Mouse (Mus musculus): ENCODE measurements around the gene Rae1.

The Rae1 gene

DNA sequence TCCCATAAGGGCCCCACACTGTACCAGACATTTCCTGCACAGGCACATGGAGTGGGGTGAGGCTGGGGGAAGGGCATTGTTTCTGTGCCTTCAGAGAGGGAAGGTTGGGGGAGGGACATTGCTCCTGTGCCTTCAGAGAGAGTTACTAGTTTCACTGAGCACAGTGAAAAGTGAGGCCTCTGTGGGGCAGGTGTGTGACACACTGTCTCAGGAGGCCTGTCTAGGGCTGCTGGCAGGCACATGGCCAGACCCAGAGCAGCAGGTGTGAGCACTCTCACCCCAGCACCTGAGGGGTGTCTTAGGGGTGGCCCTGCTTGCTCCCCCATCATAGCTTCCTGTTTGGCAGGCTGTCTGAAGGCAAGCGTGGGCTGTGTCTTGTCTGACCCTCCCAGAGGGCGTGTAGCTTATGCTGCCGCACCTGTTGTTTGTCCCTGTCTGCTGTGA is 26.8 kb downstream of the Rae1 start:
- DNase-seq (ENCODE audit: extremely low read depth, low read depth): no peak

DNA sequence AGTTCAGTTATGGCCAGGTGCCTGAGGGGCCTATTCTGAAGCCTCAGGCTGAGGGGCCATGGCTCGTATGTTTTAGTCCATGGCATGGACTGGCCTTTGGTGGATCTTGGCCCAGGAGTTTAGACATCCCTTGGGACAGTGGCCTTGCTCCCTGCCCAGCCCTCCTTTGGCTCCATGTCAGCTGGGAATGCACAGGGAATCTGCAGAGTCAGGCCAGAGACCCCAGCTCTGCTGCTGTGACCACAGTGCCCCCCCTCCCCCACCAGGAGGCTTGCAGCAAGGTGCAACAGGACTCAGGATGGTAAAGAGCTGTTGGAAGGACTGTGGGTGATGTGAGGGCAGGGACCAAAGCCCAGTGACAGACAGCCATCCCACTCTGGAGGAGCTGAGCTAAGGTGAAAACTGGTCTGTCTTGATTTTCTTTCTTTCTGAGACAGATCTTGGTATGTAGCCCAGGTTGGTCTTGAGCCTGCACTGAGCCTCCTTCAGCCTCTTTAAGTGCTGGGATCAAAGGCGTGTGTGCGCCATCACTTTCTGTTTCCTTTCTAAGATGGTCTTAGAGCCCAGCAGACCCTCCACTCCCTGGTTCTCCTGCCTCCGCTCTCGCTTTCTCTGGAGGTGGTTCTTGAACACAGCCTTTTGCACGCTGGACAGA is 27.4 kb downstream of the Rae1 start:
- no peak for DNase-seq (ENCODE audit: extremely low read depth, low read depth)

DNA sequence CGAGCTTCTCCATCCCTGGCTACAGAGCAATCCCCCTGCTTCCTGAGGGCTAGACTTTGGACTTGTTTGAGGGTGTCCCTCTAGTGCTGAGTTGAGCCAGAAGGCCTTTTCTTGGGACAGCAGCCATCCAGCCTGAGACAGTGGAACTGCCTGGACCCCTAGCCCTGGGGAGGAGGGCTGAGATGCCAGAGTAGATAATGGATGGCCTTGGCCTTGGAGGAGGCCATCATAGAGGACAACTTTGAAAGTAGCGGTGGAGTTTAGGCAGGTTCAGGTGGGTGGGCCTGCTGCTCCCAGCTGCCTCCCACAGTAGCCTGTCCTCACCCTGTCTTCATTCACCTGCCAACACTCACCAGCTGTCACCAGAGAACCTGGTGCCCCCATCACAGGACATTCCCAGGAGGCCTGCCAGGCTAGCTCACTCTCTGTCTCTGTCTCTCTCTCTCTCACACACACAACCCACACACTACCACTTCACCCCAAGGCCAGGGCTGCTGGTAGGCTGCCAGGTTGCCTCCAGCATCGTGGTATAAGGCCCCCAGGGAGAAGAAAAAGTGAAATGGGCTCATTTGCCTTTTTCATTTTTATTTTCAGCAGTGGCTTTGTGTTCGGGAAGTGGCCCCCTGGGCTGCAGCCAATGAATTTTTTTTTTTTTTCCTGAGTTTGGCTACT is 28.0 kb downstream of the Rae1 start:
- no peak for DNase-seq (ENCODE audit: extremely low read depth, low read depth)

DNA sequence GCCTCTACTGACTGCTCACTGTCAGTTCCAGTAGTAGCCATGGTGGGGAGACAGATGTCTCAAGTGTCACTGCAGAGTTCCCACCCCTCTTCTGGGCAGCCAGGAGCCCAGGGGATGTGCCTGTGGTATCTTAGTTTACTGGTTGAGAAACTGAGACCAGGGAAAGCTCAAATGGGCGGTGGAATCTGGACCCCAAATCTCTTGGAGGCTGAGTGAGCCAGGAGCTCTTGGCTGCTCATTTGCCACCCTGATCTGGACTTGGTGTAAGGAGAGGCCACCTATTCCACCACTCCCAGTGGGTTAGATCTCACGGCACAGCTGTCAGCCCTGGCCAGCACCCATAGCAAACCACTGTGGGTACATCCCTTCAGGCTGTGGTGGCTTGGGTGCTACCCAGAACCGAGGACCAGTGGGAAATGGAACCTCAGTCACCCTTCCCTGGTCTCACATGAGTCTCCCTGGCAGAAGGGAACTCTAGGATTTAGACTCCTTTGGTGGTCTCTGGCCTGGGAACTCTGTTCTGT is 28.7 kb downstream of the Rae1 start:
- no peak for DNase-seq (ENCODE audit: extremely low read depth, low read depth)

DNA sequence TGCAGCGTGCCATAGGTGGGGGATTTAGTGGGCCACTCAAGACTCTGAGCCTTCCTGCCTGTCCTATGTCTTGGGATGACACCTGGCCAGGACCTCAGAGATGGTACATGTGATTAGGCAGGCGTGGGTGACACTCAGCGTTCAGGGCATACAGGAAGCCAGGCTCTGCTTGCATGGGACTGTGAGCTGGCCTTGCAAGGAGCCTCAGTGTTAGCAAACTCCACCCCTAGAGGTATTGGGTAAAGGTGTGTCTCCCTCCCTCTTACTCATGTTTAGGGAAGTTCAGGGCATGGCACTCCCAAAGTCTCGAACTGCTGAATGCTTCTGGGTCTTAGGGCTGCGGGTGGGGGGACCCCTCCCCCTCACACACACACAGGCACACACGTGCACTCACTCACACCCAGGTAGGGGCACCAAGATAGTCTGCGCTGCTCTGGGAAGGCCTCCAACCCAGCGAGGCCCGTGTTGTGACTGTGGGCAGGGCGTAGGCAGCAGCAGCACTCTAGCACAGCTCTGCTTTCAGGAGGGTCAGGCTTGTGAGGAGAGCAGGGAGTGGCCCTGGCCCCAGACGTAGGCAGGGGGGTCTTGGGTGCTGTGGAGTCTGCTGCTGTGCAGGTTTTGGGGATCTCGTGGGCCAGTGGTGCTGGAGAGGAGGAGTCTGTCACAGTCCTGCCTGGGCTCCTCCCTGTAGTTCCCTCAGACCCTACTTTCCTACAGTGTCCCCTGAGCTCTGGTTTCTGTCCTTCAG is 30.8 kb downstream of the Rae1 start:
- no peak for DNase-seq (ENCODE audit: extremely low read depth, low read depth)

DNA sequence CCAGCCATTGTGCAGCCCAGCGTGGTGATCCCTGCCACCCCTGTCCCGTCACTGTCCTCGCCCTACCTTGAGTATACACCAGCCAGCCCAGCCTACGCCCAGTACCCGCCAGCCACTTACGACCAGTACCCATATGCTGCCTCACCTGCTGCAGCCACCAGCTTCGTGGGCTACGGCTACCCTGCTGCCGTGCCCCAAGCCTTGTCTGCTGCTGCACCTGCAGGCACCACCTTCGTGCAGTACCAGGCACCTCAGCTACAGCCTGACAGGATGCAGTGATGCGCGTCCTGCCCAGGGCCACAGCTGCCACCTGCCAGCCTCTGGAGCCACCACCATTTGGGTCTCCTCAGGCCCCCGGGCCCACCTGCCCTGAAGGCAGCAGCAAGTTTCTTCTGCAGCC is 33.6 kb downstream of the Rae1 start:
- no peak for DNase-seq (ENCODE audit: extremely low read depth, low read depth)

DNA sequence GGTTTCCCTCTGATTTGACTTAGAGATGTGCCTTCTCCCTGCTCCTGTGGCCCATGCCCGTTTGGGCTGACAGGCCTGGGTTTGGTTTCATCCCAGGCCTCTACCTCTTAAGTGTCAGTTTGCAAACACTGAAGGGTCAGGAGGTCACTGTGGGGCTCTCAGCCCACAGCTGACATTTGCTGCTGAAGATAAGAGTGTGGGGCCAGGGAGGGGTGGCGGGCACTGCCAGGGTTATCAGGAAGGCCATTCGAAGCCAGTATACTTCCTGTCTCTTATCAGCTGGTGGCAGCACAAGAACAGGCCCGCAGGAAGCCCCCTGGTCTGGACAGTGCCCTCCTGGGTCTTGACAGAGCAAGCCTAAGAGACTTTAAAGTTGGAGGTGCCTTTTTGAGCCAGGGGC is 35.1 kb downstream of the Rae1 start:
- no peak for DNase-seq (ENCODE audit: extremely low read depth, low read depth)

DNA sequence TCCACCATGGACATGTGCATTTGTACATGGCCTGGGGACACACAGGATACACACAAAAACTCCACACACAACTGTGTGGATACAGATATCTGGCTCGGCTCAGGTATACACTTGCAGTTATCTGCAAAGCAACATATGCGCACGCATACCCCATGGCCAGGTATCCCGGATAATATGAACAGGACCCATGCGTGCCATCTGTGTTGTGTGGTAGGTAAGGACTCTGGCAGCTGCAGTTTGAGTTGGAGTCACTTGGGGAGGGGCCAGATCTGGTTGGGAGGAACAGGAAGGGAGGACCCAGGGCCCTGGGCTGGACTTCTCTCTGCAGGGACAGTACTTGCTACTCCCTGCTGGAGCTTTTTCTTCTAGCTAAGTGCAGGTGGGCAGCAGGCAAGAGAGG is 35.7 kb downstream of the Rae1 start:
- DNase-seq (ENCODE audit: extremely low read depth, low read depth): no peak

DNA sequence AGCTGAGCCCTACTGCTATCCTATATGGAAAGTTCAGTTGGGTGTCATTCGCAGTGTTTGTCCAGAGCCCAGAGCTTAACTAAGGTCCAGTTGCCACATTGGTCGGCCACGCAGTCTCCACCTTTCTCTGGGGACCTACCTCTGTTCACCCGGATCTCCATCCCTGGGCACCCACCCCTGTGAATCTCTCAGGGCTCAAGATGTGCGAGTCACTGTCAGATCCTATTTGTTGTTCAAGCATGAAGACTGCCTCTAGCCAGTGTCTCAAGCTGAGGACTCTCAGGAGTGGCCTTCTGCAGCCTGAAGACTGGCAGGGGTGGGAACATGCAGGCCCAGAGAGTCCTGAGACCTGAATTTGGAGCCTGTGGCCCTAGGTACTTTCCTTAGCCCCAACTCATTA is 36.1 kb downstream of the Rae1 start:
- DNase-seq (ENCODE audit: extremely low read depth, low read depth): no peak

DNA sequence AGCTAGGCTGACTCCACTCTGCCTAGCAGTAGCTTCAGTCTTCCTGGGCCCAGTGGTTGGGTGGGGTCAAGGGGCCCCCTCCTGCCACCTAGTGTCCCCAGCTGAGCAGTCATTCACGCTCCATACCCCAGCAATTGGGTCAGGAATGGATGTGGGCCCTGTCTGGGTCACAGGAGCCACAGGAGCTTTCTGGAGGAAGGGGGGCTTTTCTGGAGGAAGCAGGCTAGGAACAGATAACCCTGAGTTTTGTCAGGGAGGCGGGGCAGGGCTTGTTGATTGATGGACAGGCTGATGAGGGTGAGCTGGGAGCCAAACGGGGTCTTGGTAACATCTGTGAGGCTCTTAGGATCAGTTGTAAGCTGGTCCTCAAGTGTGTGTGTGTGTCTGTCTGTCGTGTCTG is 36.7 kb downstream of the Rae1 start:
- peak; percentile 70 for DNase-seq (ENCODE audit: extremely low read depth, low read depth)

DNA sequence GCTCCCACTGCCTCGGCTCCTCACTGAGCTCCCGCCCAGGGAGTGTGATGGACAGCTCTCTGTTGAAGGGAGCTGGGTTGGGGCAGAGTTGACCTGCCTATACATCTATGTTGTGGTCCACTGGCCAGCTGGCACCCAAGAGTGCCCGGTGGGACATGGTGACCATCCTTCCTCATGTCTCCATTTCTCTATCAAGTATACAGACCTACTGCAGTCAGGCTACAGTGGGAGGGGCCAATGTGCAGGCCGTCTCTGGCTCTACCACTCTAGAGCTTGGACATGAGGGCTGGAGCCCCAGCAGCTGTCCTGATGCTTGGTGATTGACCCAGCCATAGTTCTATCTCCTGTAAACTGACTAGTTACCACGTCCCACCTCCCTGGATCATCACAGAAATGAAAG is 37.4 kb downstream of the Rae1 start:
- no peak for DNase-seq (ENCODE audit: extremely low read depth, low read depth)

DNA sequence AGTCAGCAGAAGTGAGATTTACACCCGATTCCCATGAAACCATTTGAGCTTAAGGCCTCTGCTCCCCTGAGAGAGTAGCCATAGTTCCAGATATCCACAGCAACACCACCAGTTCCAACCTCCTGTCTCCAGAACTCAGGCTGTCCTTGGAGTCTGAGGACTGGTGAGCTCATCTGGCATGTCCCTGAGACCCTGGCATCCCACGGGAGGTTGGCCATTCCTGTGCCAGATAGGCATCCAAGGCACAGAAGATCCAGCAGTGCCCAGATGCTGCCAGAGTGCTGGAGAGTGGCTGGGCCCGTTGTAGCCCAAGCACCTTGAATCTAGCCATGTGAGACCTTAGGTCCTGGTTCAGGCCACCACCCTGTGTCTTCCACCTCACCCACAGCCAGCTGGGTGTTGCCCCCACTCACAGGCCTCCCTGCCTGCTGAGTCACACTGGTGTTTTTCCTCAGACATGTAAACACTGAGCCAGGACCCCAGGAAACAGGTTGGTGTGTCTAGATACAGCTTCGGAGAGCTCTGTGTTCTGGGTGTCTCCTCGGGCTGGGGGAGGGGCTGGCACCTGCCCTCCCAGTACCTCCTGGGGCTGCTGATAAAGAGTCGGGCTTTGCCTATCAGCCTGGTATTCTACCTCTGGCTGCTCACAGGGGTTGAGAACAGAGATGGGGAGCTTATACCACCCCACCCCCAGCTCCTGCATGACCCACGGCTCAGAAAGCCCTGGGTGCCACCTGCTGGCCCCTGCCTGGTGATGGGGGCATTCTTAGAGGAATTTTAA is 38.1 kb downstream of the Rae1 start:
- DNase-seq (ENCODE audit: extremely low read depth, low read depth): peak; percentile 73

DNA sequence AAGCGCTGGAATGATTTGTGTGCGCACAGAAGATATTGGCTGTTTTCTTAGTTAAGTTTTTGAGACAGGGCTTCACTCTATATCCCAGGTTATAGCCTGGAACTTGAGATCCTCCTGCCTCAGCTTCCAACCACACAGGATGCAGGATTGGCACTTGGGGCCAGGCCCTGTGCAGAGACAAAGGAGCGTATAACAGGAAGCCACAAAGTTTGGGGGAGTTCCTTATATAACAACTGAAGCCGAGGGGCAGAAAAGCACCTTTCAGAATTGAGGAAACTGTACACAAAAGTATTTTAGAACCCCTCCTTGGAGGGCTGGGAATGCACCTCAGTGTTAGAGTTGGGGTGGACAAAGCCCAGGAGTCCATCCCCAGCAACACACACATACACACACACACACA is 39.1 kb downstream of the Rae1 start:
- no peak for DNase-seq (ENCODE audit: extremely low read depth, low read depth)

DNA sequence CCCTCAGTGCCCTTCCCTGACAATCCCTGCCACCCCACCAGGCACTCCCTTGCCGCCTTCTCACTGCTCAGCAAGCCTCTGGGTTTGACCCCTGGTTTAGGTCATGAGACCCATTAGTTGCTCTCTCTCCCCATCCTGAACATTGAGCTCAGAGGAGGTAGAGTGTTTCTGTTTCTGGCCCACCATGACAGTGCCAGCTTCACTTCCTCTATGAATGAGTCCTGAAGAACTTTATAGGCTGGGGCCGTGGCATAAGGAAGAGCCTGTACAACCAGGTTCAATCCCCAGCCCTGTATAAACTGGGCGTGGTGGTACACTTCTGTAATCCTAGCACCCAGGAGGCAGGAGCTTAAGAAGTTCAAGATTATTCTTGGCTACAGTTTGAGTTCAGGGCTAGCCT is 40.9 kb downstream of the Rae1 start:
- no peak for DNase-seq (ENCODE audit: extremely low read depth, low read depth)

DNA sequence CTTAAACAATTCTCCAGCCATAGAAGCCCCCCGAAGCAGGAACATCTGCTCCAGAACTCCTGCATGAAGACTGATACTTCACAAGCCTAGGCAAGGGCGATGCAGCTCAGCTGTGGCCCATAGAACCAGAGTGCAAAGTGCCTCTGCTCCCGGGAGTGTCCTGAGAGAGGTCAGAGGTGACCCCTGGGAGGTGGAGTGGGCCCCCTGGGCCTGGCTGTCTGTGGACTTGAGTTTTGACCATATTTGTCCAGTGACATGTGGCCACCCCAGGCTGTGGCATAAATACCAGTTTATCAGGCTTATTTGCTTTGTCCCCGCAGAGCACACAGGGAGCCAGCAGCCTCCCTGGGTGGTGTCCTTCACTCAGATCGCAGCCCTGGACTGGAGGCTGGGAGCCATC is 41.3 kb downstream of the Rae1 start:
- DNase-seq (ENCODE audit: extremely low read depth, low read depth): no peak

DNA sequence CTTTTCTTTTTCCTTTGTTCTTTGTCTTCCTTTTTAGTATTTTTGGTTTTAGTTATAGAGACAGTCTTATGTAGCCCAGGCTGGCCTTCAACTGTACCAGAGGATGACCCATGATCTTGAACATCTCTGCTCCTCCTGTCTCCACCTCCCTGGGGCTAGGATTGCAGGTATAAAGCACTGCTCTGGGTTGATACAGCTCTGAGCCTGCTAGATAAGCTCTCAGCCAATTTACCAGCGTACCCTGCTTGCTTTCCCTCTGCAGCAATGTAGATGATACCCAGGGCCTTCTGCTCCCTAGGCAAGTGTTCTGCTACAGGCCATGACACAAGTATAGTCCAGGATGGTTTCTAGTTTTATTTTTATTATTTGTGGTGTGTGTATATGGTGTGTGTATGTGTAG is 42.0 kb downstream of the Rae1 start:
- DNase-seq (ENCODE audit: extremely low read depth, low read depth): no peak

DNA sequence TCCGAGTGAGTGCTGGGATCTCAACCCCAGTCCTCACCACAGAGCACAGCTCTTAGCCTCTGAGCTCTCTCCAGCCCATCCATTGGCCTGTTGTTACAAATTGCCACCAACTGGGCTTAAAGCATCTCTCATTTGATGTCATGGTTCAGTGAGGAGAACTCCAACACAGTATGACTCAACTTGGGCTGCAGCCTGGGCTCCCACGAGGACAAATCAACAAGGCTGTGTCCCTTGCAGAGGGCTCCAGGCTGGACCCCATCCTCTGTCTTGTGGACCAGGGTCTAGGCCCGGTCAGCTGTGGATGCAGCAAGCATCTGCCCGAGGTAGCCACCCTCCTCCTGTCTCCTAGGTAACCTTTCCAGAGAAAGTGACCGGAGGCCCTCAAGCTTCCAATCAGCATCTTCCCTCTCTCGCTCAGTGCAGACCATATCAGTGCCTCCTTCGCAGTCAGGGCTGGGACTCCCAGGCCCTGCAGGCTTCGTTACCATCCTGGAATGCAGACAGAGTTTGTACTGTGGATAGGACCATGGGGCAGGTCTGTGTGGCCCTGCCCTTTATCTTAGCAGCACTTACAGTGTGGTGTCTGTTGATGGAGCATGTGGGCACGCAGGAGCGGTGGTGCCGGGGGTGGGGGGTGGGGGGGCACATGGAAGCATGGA is 42.7 kb downstream of the Rae1 start:
- no peak for DNase-seq (ENCODE audit: extremely low read depth, low read depth)

DNA sequence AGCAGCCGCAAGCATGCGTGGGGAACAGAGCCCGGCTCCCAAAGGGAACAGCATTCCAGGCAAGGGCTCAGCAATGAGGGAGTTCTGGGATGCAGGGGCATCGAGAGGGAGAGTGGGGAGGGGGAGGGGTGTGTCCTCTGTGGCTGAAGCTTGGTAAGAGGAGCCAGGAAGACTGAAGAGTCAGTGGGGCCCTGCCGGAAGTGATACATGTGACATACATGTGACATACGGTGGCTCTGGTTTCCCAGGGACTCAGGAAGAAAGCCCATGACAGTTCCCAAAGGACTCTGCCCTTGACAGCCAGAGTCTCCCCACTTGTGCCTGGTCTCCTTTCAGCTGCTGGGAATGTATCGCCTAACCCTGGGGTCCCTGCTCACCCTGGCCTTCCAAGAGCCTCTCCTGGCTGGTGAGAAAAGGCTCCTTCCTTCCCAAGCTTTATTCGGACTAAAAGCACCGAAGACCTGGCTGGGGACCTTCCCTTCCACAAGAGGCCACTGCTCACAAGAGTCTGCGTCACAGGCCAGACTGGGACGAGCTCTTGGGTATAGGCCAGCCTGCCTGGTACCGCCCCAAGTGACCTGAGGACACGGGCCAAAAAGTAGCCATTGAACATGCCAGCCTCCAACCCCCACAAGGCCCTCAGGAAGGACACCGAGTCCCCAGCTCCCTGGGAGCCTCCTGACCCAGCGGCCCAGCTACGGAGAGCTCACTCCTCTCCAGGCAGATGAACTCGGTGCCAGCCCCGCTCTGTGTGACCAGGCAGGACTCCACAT is 44.5 kb downstream of the Rae1 start:
- no peak for DNase-seq (ENCODE audit: extremely low read depth, low read depth)

DNA sequence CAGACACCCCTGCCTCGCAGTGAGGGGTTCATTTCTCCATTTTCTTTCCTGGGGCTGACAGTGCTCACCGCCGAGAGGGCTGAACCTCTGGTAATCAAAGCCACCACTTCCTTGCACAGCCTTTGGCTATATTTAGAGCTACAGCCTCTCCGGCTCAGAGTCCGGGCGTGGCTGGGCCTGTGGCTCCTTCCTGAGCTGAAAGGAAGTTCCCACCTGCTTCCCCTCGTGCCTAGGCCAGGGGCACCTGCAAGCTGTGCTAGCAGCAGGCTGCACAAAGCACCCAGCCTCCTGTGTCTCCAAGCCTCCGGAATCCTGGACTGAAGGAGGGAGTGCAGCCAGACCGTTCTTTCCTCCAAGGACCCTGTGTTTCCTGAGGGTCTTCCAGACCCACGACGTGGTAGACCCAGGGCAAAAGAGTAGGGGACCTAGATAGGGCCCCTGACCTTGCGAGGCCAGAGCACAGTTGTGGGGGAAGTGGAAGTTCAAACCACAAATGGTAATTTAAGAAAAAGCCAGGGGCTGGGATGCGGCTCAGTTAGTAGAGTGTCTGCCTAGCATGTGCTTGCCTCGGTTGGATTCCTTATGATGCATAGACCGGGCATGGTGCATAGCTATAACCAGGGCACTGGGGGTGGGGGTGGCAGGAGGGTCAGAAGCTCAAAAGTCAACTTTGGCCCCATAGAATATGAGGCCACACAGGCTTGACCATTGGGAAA is 46.8 kb downstream of the Rae1 start:
- peak; percentile 64 for DNase-seq (ENCODE audit: extremely low read depth, low read depth)

DNA sequence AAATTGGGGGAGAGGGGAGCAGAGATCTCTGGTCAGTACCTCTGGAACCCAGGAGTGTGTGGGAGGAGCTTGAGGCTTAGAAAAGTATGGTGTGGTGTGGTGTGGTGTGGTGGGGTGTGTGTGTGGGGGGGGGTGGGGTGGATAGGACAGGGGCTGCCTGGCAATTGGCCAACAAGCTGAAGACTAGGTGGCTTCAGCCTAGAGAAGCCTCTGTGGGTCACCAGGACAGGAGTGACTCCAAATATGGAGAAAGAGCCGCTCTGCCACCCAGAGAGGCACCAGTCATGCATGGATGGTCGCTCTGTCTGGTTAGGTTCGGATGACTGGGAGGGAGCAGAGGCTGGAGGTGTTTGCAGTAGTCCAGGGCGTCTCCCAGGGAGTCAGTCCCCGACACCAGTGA is 47.6 kb downstream of the Rae1 start:
- DNase-seq (ENCODE audit: extremely low read depth, low read depth): no peak
